Mouse (Mus musculus): ENCODE measurements around the gene Caml. TPM values are rescaled to one million over a fixed set of nuclear protein-coding genes. Genes with fewer than 3 reads are reported as not detected.

The Caml gene
- 65.9 TPM for polyA plus RNA-seq (2015; fragmentation: Illumina TruSeq; extraction: RNeasy Lipid Tissue Mini Kit (QIAGEN cat#74804); ENCODE audit: low read depth, low replicate concordance)

DNA sequence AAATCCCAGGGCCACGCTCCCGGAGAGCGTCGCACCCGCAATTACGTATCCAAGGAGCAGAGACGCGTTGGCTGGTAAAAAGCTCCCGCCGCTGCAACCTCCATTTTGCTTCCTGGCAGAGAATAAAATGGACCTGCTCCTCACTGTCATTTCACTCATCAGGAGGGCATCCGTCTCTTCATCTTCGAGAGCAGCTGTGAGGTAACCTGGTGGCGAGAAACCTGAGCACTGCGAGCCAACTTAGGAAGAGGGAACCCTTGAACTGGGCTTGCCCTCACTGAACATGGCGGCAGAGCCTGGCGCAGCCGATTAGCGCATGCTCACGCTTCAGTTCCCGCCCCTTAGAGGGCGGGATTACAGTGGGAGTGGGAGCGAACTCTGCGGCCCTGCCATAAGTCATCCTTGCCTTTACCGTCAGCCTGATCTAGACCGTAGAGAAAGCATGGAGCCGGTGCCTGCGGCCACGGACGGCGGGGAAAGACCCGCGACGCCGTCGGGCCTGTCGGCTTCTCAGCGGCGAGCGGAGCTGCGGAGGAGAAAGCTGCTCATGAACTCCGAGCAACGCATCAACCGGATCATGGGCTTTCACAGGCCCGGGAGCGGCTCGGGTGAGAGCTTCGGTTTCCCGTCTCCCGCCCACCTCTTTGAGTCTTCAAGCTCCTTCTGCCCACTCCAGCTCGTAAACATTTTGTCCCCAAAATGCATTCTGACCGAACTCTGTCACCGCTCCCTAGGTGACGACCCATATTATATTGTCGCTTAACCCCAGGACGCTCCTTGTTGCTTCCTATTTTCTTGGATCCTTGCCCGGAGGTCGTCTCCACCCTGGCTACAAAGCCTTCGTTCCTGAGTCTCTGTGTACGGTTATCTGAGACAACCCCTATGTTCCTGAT lies at the start of gene Caml:
Caml (plus strand) TSS at position 357 of the 893 bp plus-strand sequence.

DNA sequence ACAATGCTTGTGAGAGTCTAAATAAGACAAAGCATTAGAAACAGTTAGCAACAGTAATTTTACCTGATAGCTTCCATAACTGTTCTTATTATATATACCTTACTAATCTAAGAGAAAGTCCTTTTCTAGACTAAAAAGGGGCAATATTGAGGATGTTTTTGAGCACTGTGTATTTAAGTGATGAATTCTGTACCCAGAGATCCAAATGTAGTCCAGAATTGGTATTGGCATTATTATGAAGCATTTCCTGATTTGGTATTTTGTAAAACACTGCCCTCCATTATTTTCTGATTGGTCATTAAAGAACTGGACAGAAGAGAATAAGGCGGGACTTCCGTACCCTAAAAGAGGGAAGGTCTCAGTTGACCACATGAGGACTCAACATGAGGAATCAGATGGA lies 49.4 kb upstream of the Caml start, which contains the start of gene Tmed9:
Tmed9 (plus strand) TSS at position 301 of the 400 bp plus-strand sequence.

DNA sequence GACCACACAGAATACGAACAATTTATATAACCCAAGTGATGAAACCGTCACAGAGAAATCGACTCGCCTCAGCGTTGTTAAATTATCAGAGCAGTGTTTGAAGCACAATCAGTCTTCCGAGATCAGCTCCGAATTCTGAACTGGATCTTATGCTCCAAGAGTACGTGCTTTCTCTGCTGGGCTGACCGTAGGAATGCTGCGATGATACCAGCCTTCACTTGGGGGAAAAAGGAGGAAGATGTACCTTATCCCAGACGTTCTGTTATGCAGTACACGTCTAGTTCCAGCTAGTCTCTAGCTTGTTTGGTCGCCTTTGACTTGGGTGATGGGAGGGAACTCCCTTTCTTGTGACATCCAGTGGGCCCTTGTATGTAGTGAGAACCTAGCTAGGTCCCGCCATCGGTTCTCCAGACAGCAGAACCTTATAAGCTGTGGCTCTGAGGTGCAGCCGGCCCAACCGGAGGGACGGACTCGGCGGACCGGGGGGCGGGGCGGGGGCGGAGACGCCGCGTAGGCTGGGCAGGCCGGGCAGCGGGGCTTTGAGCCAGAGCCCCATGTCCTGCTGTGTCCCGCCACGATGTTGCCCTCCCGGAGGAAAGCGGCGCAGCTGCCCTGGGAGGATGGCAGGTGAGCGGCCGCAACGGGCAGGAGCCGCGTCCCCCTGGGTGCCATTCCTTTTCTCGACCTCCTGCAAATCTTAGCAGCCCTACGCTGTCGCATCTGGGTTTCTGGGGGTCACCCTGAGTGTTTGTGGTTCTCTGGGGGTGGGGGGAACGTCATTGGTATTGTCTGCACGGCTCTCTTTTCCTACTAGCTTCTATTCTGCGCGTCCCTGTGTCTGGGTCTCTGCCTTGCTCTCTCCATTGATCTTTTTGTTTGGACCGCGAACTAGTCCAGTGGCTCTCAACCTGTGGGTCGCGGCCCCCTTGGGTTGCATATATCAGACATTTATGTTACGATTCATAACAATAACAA lies 23.0 kb upstream of the Caml start, which contains the start of gene B4galt7:
B4galt7 (plus strand) TSS at position 331 of the 975 bp plus-strand sequence.

DNA sequence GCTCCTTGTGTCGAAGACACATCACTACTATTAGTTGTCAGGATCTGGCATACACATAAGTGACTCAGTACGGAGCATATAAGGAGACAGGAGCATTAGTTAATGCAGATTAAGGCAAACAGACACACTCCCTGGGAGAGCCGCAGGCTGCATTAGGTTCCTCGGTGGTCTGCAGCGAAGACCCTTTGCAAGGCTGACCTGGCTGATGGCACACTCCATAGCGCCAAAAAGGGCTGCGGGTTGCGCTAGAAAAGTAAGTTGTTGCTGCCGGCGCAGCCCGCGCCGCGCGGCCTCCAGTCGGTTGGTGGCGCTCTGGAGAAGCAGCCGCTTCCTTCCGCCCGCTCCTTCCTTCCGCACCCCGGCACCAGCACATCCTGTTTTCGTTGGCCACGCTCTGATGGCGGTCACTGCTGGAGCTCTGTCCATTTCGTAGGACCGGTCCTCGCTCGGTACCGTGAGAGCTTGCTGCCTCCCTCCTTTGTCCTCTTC lies 11.9 kb downstream of the Caml start, which contains the start of gene Ddx46:
Ddx46 (plus strand) TSS at position 389 of the 489 bp plus-strand sequence.

Other genes with a start within 250 kb of the Caml start
- gene Slc34a1, start 224.8 kb upstream of the Caml start, polyA plus RNA-seq (2015; fragmentation: Illumina TruSeq; extraction: RNeasy Lipid Tissue Mini Kit (QIAGEN cat#74804); ENCODE audit: low read depth, low replicate concordance), result not detected
- gene Pfn3, start 207.8 kb upstream of the Caml start, polyA plus RNA-seq (2015; fragmentation: Illumina TruSeq; extraction: RNeasy Lipid Tissue Mini Kit (QIAGEN cat#74804); ENCODE audit: low read depth, low replicate concordance), result not detected
- 0.95 TPM for gene F12, start 196.2 kb upstream of the Caml start, polyA plus RNA-seq (2015; fragmentation: Illumina TruSeq; extraction: RNeasy Lipid Tissue Mini Kit (QIAGEN cat#74804); ENCODE audit: low read depth, low replicate concordance)
- 56.1 TPM for gene Grk6, start 177.9 kb upstream of the Caml start, polyA plus RNA-seq (2015; fragmentation: Illumina TruSeq; extraction: RNeasy Lipid Tissue Mini Kit (QIAGEN cat#74804); ENCODE audit: low read depth, low replicate concordance)
- 30.0 TPM for gene Prr7, start 158.7 kb upstream of the Caml start, polyA plus RNA-seq (2015; fragmentation: Illumina TruSeq; extraction: RNeasy Lipid Tissue Mini Kit (QIAGEN cat#74804); ENCODE audit: low read depth, low replicate concordance)
- gene Dbn1, start 134.9 kb upstream of the Caml start, polyA plus RNA-seq (2015; fragmentation: Illumina TruSeq; extraction: RNeasy Lipid Tissue Mini Kit (QIAGEN cat#74804); ENCODE audit: low read depth, low replicate concordance), result 189 TPM
- gene Pdlim7, start 109.3 kb upstream of the Caml start, polyA plus RNA-seq (2015; fragmentation: Illumina TruSeq; extraction: RNeasy Lipid Tissue Mini Kit (QIAGEN cat#74804); ENCODE audit: low read depth, low replicate concordance), result 92.5 TPM
- gene Dok3, start 93.7 kb upstream of the Caml start, polyA plus RNA-seq (2015; fragmentation: Illumina TruSeq; extraction: RNeasy Lipid Tissue Mini Kit (QIAGEN cat#74804); ENCODE audit: low read depth, low replicate concordance), result 8.0 TPM
- gene Ddx41, start 86.3 kb upstream of the Caml start, polyA plus RNA-seq (2015; fragmentation: Illumina TruSeq; extraction: RNeasy Lipid Tissue Mini Kit (QIAGEN cat#74804); ENCODE audit: low read depth, low replicate concordance), result 43.8 TPM
- gene Fam193b, start 51.9 kb upstream of the Caml start, polyA plus RNA-seq (2015; fragmentation: Illumina TruSeq; extraction: RNeasy Lipid Tissue Mini Kit (QIAGEN cat#74804); ENCODE audit: low read depth, low replicate concordance), result 79.9 TPM
- 143 TPM for gene Tmed9, start 49.3 kb upstream of the Caml start, polyA plus RNA-seq (2015; fragmentation: Illumina TruSeq; extraction: RNeasy Lipid Tissue Mini Kit (QIAGEN cat#74804); ENCODE audit: low read depth, low replicate concordance)
- gene B4galt7, start 23.1 kb upstream of the Caml start, polyA plus RNA-seq (2015; fragmentation: Illumina TruSeq; extraction: RNeasy Lipid Tissue Mini Kit (QIAGEN cat#74804); ENCODE audit: low read depth, low replicate concordance), result 31.1 TPM
- 36.4 TPM for gene Ddx46, start 12.0 kb downstream of the Caml start, polyA plus RNA-seq (2015; fragmentation: Illumina TruSeq; extraction: RNeasy Lipid Tissue Mini Kit (QIAGEN cat#74804); ENCODE audit: low read depth, low replicate concordance)
- 88.0 TPM for gene B230219D22Rik, start 70.1 kb downstream of the Caml start, polyA plus RNA-seq (2015; fragmentation: Illumina TruSeq; extraction: RNeasy Lipid Tissue Mini Kit (QIAGEN cat#74804); ENCODE audit: low read depth, low replicate concordance)
- 102 TPM for gene Txndc15, start 91.6 kb downstream of the Caml start, polyA plus RNA-seq (2015; fragmentation: Illumina TruSeq; extraction: RNeasy Lipid Tissue Mini Kit (QIAGEN cat#74804); ENCODE audit: low read depth, low replicate concordance)
- 23.8 TPM for gene Pcbd2, start 104.4 kb downstream of the Caml start, polyA plus RNA-seq (2015; fragmentation: Illumina TruSeq; extraction: RNeasy Lipid Tissue Mini Kit (QIAGEN cat#74804); ENCODE audit: low read depth, low replicate concordance)
- gene Catsper3, start 161.6 kb downstream of the Caml start, polyA plus RNA-seq (2015; fragmentation: Illumina TruSeq; extraction: RNeasy Lipid Tissue Mini Kit (QIAGEN cat#74804); ENCODE audit: low read depth, low replicate concordance), result not detected
- not detected for gene Pitx1, start 213.2 kb downstream of the Caml start, polyA plus RNA-seq (2015; fragmentation: Illumina TruSeq; extraction: RNeasy Lipid Tissue Mini Kit (QIAGEN cat#74804); ENCODE audit: low read depth, low replicate concordance)

Measured in brain, adult 10 weeks (tissue).